Mouse (Mus musculus): ENCODE results near the gene Gm10073. TPM values are rescaled to one million over a fixed set of nuclear protein-coding genes. Genes with fewer than 3 reads are reported as not detected.
"Not testable (repeated sequence)": the region's sequence is repeated elsewhere in the genome, so short reads cannot be mapped to it uniquely, and the experiment has no call there.

Gm10073 gene
- polyA plus RNA-seq, 1 experiment from 2014 or later: 7.3 TPM

- H3K4me2 ChIP-seq (ENCODE audit: low read depth, low read length): no peak overlapping the region
- H3K27ac ChIP-seq (ENCODE audit: low read depth): no peak overlapping the region
- H3K9ac ChIP-seq (replicated peaks): no peak overlapping the region
- no peak for TF ChIP-seq EP300 (IDR thresholded peaks at IDR 0.05; ENCODE audit: low read depth)
- TF ChIP-seq CTCF (IDR thresholded peaks at IDR 0.05; ENCODE audit: low read depth): no peak
- H3K4me1 ChIP-seq (ENCODE audit: insufficient read depth): peaks cover 13% of the 10 kb centered on the region
- H3K4me3 ChIP-seq (ENCODE audit: low read depth, low read length): no peak overlapping the region
- no peaks in the 10 kb centered on the region for H3K27me3 ChIP-seq (ENCODE audit: insufficient read depth, low read length)
- DNase-seq (no peak), ATAC-seq (no peak)
- no peaks in the 10 kb centered on the region for H3K36me3 ChIP-seq (replicated peaks; ENCODE audit: insufficient read depth, low read length)
- 64% methylated on average over 2 of the region's 2 CpGs for WGBS (ENCODE audit: insufficient replicate concordance)
- H3K9me3 ChIP-seq (ENCODE audit: low read length): no peaks in the 10 kb centered on the region
Observed at GRCm38 (mm10) chr8:106579510-106579909, 6.2 kb upstream of the Gm10073 start.

- no peak overlapping the region for H3K27ac ChIP-seq (ENCODE audit: low read depth)
- no peak overlapping the region for H3K4me3 ChIP-seq (ENCODE audit: low read depth, low read length)
- no peak overlapping the region for H3K9ac ChIP-seq (replicated peaks)
- no peaks in the 10 kb centered on the region for H3K9me3 ChIP-seq (ENCODE audit: low read length)
- DNase-seq (no peak), ATAC-seq (peak; percentile 29; the same call in 1 of the 2 replicates)
- no peaks in the 10 kb centered on the region for H3K27me3 ChIP-seq (ENCODE audit: insufficient read depth, low read length)
- WGBS (ENCODE audit: insufficient replicate concordance): 19% methylated on average over 6 of the region's 6 CpGs
- TF ChIP-seq EP300 (IDR thresholded peaks at IDR 0.05; ENCODE audit: low read depth): no peak
- TF ChIP-seq CTCF (IDR thresholded peaks at IDR 0.05; ENCODE audit: low read depth): no peak
- H3K4me1 ChIP-seq (ENCODE audit: insufficient read depth): peaks cover 17% of the 10 kb centered on the region
- no peaks in the 10 kb centered on the region for H3K36me3 ChIP-seq (replicated peaks; ENCODE audit: insufficient read depth, low read length)
- H3K4me2 ChIP-seq (ENCODE audit: low read depth, low read length): no peak overlapping the region; the same call in 1 of the 2 replicates
Observed at GRCm38 (mm10) chr8:106576849-106577555, 3.7 kb upstream of the Gm10073 start.

- Histone ChIP-seq H3K27me3 (ENCODE audit: insufficient read depth, low read length) (no peaks in the 10 kb centered on the region), H3K9me3 (ENCODE audit: low read length) (no peaks in the 10 kb centered on the region), H3K36me3 (replicated peaks; ENCODE audit: insufficient read depth, low read length) (no peaks in the 10 kb centered on the region), H3K4me1 (ENCODE audit: insufficient read depth) (peaks cover 26% of the 10 kb centered on the region), H3K4me2 (ENCODE audit: low read depth, low read length) (no peak overlapping the region), H3K27ac (ENCODE audit: low read depth) (no peak overlapping the region), H3K9ac (replicated peaks) (no peak overlapping the region), H3K4me3 (ENCODE audit: low read depth, low read length) (no peak overlapping the region)
- ATAC-seq: no peak
- no peak for DNase-seq
- TF ChIP-seq EP300 (IDR thresholded peaks at IDR 0.05; ENCODE audit: low read depth): no peak
- TF ChIP-seq CTCF (IDR thresholded peaks at IDR 0.05; ENCODE audit: low read depth): no peak
- 54% methylated on average over 4 of the region's 4 CpGs for WGBS (ENCODE audit: insufficient replicate concordance)
Observed at GRCm38 (mm10) chr8:106574283-106574682, 1.0 kb upstream of the Gm10073 start.

GRCm38 (mm10) chr8:106572175-106572574, 1.1 kb downstream of the Gm10073 start:
- 55% methylated on average over 1 of the region's 1 CpGs for WGBS (ENCODE audit: insufficient replicate concordance)
- peaks cover 23% of the 10 kb centered on the region for H3K4me1 ChIP-seq (ENCODE audit: insufficient read depth)
- DNase-seq; H3K4me3 ChIP-seq (ENCODE audit: low read depth, low read length); H3K27me3 ChIP-seq (ENCODE audit: insufficient read depth, low read length); H3K36me3 ChIP-seq (replicated peaks; ENCODE audit: insufficient read depth, low read length); ATAC-seq; H3K9me3 ChIP-seq (ENCODE audit: low read length); H3K4me2 ChIP-seq (ENCODE audit: low read depth, low read length); H3K27ac ChIP-seq (ENCODE audit: low read depth); H3K9ac ChIP-seq (replicated peaks): not testable (repeated sequence)

GRCm38 (mm10) chr8:106571551-106572172, 1.6 kb downstream of the Gm10073 start:
- no peak for TF ChIP-seq CTCF (IDR thresholded peaks at IDR 0.05; ENCODE audit: low read depth)
- no peak for TF ChIP-seq EP300 (IDR thresholded peaks at IDR 0.05; ENCODE audit: low read depth)
- H3K9me3 ChIP-seq (ENCODE audit: low read length): no peaks in the 10 kb centered on the region
- DNase-seq: no peak
- no peaks in the 10 kb centered on the region for H3K36me3 ChIP-seq (replicated peaks; ENCODE audit: insufficient read depth, low read length)
- peaks cover 18% of the 10 kb centered on the region for H3K4me1 ChIP-seq (ENCODE audit: insufficient read depth)
- WGBS (ENCODE audit: insufficient replicate concordance): 52% methylated on average over 5 of the region's 5 CpGs
- H3K9ac ChIP-seq (replicated peaks): no peak overlapping the region
- no peak overlapping the region for H3K27ac ChIP-seq (ENCODE audit: low read depth)
- no peak overlapping the region for H3K4me3 ChIP-seq (ENCODE audit: low read depth, low read length)
- H3K4me2 ChIP-seq (ENCODE audit: low read depth, low read length): no peak overlapping the region
- no peak for ATAC-seq
- H3K27me3 ChIP-seq (ENCODE audit: insufficient read depth, low read length): no peaks in the 10 kb centered on the region

GRCm38 (mm10) chr8:106570386-106570785, 2.9 kb downstream of the Gm10073 start:
- no peak overlapping the region for H3K27ac ChIP-seq (ENCODE audit: low read depth)
- ATAC-seq (no peak), DNase-seq (no peak)

More at GRCm38 (mm10) chr8:106570386-106570785, 2.9 kb downstream of the Gm10073 start:
- Histone ChIP-seq H3K27me3 (ENCODE audit: insufficient read depth, low read length) (no peaks in the 10 kb centered on the region), H3K4me1 (ENCODE audit: insufficient read depth) (peaks cover 16% of the 10 kb centered on the region), H3K4me2 (ENCODE audit: low read depth, low read length) (no peak overlapping the region), H3K9me3 (ENCODE audit: low read length) (no peaks in the 10 kb centered on the region), H3K4me3 (ENCODE audit: low read depth, low read length) (no peak overlapping the region), H3K36me3 (replicated peaks; ENCODE audit: insufficient read depth, low read length) (no peaks in the 10 kb centered on the region), H3K9ac (replicated peaks) (no peak overlapping the region)
- no peak for TF ChIP-seq CTCF (IDR thresholded peaks at IDR 0.05; ENCODE audit: low read depth)
- no peak for TF ChIP-seq EP300 (IDR thresholded peaks at IDR 0.05; ENCODE audit: low read depth)
- 67% methylated on average over 4 of the region's 4 CpGs for WGBS (ENCODE audit: insufficient replicate concordance)
